Mouse (Mus musculus): ENCODE results near the gene Tpx2.

The Tpx2 gene

DNA sequence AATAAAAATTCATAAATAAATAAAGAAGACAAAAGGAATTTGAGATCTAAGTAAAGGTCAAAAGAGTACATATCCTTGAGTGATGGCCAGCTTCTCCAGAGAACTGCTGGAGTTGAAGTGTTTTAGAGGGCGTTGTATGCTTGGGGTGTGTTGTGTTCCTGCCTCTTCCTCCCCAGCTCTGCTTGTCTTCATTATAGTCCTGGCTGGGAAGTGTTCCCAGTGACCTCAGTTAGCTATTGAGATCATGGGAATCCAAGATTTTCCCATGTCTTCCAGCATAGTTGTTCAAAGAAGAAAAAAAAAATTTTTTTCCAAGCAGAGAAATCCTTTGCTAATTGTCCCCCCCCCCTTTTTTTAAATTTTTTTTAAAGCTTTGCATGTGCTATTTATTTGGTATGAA, 14.1 kb downstream of the Tpx2 start:
- no peak for DNase-seq (ENCODE audit: low read depth, low spot score)

DNA sequence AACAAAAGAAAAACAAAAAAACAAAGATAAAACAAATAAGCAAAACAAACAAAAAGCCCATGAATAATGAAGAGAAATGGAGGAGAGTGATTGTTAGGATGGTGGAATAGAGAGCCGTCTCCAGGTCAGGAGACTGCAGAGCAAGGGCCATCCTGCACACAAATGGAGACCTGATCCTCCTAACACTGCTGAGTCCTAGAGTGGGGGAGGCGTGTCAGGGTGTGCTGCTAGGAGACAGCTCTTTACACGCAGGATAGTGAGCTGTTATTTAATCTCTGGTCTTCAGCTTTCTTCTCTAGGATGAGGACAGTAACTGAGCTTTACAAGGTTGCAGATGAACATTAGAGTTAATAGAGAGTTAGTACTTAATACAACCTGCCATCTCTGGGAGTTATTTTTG, 14.9 kb downstream of the Tpx2 start:
- no peak for DNase-seq (ENCODE audit: low read depth, low spot score)

DNA sequence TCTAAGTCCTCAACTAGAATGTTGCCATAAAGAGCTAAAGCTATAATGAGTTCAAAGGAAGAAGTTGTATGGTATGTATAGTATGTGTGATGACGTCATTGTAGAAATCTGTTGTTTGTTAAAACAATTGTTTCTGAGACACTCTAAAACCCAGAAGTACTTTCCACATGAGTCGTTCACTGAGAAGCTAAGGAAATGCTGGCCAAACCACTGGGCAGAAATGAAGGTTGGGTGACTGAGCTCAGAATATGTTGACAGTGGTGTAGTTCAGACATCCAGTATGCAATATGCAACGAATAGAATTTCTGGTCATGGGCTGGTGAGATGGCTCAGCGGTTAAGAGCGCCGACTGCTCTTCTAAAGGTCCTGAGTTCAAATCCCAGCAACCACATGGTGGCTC, 15.6 kb downstream of the Tpx2 start:
- no peak for DNase-seq (ENCODE audit: low read depth, low spot score)

DNA sequence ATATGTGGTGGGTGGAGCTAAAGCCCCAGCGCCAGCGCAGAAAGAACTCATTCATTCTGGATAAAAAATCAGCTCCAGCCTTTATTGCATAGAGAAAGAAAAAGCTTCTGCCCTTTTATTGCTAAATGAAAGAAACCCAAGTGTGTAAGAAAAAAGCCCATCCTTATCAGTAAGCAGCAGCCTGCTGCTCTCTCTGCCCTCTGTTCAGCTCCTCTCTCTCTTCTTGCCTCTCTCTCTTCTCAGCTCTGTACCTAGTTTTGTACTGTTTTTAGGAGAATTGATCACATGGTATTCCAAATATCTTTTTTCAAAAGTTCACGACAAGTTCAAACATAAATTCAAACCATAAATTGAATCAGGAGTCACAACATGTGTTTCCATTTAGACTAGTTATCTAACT, 30.5 kb downstream of the Tpx2 start:
- DNase-seq (ENCODE audit: low read depth, low spot score), result no peak

DNA sequence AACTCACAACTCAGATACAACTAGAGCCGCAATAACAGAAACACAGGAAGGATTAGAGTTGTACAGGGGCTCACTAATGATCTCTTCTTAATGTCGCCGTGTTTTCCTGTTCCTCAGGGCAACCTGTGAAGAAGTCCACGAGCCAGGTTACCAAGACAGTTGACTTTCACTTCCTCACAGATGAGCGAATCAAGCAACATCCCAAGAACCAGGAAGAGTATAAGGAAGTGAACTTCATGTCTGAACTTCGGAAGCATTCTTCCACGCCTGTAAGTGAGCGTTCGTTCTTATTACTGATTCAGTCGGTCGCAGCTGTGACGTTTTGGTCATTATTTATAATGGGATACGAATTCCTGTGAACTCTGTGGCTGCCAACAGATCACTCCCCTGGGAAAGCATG, 33.1 kb downstream of the Tpx2 start:
- DNase-seq (ENCODE audit: low read depth, low spot score), result no peak

DNA sequence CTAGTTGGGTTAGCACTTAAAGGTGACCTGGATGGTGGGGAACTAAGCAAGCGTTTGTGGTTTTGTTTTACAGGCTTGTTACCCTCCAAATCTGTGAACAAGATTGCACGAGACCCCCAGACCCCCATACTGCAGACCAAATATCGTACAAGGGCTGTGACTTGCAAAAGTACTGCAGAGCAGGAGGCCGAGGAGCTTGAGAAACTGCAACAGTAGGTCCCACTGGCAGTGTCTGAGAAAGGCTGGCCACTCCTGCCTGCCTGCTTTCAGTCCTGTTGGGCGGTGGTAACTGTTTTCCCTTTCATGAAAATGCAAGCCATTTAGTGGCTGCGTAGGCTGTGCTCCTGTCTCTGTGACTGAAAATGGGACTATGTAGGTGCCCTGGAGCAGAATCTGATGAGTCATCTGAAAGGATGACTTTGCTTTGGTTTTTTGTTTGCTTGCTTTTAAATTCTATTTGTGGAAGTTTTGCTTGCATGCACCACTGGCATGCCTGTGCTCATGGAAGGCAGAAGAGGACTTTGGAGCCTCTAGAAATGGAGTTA, 36.4 kb downstream of the Tpx2 start:
- DNase-seq (ENCODE audit: low read depth, low spot score), result no peak

DNA sequence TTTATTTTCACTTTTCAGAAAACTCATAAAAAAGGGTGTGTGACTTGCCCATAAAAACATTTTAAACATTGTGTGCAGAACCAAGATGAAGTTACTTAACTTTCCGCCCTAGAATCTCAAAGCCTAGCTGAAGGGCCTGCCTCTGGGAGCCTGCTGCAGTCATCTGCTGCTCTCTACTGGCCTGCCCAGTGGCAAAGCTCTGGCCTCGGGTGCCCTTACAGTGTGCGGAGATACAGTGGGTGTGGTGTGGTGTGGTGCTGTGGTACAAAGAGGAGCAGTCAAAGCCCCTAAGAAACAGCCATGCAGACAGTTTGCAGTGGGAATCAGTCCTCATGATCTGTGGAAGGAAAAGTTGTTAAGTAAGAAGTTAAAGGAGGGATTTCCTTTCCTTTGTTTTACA, 39.5 kb downstream of the Tpx2 start:
- DNase-seq (ENCODE audit: low read depth, low spot score), result no peak

DNA sequence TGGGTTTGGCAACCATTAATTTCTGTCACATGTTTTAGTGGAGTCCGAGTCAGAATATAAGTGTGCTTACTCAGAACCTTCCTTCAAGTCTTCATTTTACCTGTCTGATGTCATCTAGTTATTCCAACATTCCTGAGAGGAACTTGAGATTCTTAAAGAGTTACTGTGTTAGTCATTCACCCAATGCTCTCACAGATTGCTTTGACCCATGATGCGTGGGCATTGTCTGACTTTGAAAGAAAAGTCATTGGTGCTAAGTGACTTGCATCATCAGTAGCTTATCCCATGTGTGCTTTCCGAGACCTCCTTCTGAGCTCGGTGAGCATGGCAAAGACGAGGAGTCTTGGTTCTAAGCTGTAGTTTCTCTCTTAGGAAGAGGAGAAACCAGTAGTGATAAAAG, 41.0 kb downstream of the Tpx2 start:
- no peak for DNase-seq (ENCODE audit: low read depth, low spot score)

DNA sequence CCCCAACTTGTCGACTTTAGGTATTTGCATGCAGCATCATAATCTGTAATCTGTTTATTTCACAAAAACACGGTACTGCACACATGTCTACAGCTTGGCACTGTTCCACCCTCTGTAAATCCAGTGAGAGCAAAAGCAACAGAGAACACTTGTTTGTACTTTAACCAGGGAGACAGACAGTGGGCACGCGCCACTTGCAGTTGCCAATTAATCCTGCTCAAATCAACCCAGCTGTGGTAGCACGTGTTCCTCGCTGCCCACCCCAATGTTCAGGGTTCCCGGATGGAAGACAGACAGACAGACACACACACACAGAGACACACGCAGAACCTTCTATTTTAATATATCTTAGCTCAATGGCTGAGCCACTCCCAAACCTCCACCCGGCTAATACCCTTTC, 48.1 kb downstream of the Tpx2 start:
- DNase-seq (ENCODE audit: low read depth, low spot score), result no peak

DNA sequence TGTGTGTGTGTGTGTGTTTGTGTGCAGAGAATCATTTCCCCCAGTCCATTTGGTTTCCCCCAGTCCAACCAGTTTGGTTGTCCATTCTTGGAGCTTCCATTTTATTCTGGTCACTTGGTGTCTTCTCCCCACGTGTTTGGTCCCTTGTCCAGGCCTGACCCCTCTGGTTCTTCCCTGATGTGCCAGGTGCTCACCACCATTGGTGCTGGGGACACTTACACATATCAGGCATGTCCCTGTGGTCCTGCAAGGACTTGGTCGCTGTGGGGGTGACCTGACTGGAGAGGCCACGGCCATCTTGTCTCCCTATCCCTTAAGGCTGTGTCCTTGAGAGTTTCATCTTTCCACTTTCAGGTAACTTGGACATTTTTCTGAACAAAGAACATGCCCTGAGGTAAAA, 49.2 kb downstream of the Tpx2 start:
- DNase-seq (ENCODE audit: low read depth, low spot score), result no peak

DNA sequence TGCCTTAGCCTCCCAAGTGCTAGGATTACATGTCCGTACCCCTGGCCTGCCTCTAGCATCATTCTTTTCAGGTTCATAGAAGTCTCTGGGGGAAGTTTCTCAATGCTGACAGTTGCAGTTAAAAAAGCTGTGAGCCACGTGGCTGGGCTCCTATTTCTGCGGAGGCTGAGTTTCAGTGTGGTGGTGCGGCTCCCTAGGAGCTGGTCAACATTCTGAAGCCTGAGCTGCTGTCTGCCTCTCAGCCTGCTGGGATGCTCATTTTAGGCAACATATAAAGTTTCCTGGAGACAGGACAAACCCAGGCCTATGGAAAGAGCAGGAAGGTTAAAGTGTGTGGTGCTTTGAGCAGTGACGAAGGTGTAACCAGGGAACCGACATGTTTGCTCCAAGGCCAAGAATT, 51.2 kb downstream of the Tpx2 start:
- no peak for DNase-seq (ENCODE audit: low read depth, low spot score)

DNA sequence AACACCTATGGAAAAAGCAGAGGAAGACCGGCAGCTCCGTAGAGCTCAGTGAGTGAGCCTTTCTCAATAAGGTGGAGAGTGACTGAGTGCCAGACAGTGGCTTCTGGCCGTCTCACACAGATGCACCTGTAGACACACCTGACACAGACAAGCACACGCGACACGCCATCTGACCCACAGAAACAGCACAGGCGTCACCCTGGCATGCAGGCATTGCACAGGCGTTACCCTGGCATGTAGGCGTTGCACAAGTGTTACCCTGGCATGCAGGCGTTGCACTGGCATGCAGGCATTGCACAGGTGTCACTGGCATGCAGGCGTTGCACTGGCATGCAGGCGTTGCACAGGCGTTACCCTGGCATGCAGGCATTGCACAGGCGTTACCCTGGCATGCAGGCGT, 53.5 kb downstream of the Tpx2 start:
- no peak for DNase-seq (ENCODE audit: low read depth, low spot score)

DNA sequence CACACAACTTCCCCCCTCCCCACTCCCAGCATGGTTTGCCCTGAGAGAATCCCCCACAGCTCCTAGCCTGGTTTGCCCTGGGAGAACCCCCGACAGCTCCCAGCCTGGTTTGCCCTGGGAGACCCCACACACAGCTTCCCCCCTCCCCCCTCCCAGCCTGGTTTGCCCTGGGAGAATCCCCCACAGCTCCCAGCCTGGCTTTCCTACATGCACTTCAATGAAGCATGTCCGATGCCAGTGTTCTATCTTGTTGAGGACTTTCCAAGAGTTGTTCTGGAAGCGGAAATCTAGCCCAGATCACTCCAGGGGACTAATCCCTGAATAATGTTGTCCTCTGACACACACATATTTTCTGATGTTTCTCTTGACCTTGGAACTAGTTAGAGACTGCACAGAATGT, 54.9 kb downstream of the Tpx2 start:
- no peak for DNase-seq (ENCODE audit: low read depth, low spot score)

DNA sequence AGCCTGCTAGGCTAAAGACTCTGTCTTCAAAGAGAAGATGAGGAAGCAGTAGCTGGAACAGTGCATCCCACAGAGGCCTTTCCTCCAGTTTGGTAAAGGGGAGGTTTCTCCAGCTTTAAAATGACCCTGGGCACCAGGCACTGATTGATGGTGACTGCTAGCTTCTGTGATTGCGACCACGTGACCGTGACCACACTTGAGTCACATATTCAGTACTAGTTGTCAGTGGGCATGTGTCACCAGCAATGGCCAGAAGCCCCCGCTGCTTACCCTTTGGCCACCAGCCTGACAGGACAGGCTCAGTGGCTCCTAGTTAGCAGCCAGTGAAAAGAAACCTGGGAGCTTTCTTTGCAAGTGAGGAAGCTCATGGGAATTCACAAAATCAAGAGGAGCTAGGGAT, 55.8 kb downstream of the Tpx2 start:
- no peak for DNase-seq (ENCODE audit: low read depth, low spot score)

DNA sequence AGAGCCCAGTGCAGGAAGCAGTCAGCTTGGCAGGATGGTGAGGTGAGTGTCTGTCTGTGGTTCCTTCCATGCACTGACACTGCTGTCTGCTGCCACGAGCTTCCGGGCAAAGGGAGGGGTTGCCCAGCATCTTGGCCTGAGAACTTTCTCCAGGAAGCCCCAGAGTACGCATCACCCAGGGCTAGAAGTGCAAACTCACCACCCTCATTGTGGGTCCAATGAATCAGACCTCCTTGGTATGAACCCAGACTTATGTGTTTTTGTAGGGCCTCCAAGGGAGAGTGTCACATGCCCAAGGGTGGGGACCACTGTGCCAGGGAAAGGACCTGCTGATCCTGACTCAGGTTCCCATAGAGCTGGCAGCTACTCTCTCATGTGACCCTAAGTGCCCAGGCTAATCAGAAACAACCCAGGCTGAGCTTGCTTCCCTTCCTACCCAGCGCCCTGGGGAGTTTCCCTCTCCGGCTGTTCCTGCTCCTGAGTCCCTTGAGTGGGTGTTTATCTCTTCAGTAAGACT, 56.4 kb downstream of the Tpx2 start:
- no peak for DNase-seq (ENCODE audit: low read depth, low spot score)

DNA sequence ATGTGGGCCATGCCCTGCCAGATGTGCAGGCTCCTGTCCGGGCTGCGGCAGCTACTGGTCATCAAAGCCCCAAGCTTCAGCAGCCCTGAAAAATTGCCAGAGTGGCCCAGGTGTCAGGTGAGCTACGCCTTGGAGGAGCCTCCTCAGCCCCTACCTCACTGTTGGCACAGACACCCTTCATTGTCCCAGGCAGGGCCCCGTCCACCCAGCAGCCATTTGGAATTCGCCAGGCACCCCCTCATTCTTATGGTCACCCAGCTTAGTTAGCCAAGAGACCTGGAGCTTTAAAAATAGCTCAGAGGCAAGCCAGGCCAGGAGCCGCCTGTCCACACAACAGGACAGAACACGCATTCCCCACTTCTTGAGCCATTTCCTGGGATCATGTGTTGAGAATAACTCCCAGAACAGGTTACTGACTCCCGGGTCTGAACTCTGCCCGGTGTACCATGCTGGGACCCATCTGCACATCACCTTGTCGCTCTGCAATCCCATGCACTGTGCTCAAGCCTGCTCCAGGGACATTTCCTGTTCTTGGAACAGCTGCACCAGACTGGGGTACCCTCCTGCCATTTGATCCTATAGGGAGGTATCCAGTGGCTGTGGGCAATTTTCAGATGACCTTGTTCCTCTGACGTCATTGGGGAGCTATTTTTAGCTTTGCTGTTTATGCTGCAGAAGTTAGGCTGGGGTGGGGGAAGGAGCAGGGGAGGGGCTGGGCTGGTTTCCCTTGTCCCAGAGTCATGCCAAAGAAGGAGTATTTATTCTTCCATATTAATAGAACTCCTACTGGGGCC, 57.5 kb downstream of the Tpx2 start:
- no peak for DNase-seq (ENCODE audit: low read depth, low spot score)

DNA sequence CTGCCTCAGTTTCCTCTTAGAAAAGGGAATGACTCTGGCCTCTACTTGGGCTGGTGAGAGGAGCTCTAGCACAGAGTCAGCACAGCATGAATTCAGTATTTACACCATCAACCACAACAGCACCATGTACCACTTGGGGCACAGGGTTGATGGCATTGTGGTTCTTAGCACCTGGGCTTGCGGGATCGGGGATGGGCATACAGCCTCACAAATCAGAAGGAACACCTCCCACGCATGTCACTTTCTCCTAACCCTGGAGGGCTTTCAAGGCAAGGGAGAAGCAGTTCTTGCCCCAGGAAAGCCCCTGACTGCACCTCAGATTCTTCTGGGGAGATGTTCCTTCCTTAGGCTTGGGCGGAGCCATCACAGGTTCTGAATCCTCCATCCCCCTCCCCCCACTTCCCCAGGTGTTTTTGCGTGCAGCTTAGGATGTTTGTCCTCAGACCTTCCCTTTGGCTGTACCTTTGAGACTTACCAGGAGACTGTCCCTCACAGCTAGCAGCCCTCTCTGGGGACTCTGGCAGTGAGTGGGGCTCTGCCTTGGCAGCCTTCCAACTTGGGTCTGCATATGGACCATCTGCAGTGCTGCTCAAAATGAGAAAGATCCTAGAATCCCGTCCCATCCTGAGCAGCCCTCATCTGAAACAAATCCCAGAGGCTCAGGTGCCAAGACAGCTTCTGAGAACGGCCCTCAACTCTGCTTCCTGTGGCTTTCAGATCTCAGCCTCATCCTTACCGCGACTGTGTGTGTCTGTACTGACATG, 58.7 kb downstream of the Tpx2 start:
- DNase-seq (ENCODE audit: low read depth, low spot score), result no peak

DNA sequence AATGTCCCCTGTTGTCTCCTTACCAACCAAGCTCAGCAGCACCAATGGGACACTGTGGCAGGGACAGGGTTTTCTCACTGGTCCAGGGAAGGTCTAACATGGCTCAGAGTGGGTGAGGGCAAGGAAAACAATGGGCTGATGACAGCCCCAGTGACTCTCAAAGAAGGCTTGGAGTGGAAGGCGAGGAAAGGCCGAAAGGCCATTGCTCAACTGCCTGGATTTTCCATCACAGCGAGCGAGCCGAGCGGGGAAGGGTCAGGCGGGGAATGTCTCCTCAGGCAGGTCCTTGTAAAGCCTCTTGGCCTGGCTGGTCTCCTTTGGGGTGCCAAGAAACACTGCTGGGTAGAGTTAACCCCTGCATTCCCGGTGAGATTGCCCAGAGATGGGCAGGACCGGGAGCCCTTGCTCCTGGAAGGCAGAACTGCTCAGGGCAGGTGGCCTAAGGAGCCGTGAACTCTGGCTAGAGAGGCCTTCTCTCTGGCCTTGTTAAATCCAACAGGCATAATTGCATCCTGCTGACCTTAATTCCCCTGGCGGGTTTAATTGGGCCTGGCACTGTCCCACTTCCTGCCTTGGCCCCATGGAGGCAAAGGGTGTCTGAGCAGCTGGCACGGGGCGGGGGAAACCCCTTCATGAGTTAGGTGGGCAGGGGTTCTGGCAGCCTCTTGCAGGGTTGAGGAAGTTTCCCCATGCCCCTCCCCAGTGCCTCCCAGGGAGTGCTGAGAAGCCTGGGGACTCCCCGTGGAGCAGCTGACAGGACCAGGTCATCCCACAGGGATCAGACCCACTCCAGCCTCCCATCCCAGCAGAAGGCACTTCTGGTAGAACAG, 59.6 kb downstream of the Tpx2 start:
- no peak for DNase-seq (ENCODE audit: low read depth, low spot score)

DNA sequence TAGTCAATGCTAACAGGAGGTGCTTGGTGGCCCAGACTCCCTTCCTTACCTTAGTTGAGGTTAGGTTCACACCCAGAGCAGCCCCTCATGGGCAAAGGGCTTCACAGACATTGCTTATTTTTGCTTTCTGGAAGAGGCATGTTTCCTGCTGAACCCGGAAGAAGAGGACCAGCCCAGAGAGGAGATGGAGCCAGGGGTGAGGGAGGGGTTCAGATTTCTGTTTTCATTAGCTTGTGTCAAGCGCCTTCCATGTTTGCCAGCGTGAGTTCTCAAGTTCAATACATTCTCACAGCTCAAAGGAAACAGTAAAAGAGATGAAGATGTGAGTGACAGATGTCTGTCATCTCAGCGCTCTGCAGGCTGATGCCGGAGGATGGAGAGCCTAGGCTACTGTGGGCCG, 62.1 kb downstream of the Tpx2 start:
- DNase-seq (ENCODE audit: low read depth, low spot score), result no peak

DNA sequence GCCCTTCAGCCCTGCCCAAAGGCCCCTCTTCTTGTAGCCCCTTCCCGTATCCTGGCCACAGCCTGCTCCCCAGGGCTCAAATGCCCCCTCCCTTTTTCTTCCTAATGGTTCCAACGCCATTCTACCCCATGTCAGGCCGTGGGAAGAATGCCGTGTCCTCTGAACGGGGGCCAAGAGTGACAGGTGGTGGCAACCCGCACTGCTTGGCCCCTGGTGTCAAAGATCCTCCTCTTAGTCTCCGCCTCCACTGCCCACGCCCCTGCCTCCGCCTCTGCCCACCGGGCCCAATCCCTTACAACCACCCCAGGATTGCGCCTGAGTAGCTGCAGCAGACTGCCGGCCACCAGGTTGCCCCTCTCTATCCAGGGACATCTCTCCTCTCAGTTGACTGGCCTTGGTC, 63.3 kb downstream of the Tpx2 start, which contains the start of gene Mylk2:
Gene Mylk2 (plus strand): TSS at position 322 of the 400 bp plus-strand sequence.
- DNase-seq (ENCODE audit: low read depth, low spot score), result no peak

DNA sequence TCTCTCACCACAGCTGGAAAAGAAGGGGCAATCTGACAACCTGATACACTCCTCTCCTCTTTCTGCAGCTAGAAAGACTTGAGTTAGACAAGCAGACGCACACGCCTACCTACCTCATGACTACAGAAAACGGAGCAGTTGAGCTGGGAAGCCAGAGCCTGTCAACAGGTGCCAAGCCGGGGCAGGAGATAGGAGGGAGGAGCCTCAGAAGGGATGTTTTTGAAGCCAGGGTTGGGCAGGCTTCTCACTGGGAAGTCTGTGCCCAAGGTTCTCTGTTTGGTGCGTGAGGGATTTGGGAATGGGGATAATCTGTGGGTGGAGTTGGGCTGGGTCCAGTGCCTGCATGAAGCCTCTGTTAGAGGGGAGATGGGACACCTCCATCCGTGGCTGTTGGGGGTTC, 63.7 kb downstream of the Tpx2 start:
- DNase-seq (ENCODE audit: low read depth, low spot score), result no peak

DNA sequence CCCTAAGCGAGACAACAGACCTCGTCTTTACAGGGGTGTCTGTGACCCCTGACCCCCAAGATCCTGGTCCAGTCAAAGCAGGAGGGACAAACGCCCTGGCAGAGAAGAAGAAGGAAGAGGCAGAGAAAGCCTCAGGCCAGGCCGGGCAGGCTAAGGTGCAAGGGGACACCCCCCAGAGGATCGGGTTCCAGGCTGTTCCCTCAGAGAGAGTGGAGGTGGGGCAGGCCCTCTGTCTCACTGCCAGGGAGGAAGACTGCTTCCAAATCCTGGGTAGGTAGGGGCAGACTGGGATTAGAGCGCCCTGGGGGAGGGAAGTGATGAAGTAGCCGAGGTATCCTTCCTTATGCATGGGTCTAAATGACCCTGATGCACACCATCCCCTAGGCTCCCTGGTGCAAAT, 65.7 kb downstream of the Tpx2 start:
- no peak for DNase-seq (ENCODE audit: low read depth, low spot score)
